Mouse (Mus musculus) liver, postnatal 0 days (tissue): ENCODE results near the gene Blvrb.

ENCODE experiments used
- CTCF ChIP-seq: sonication (generic); IDR thresholded peaks from 2 replicates; pipeline ENCODE4 v1.5.1; 2016; ENCODE audit warnings: antibody characterized with exemption, low read depth
- EP300 ChIP-seq: IDR thresholded peaks from 2 replicates; pipeline ENCODE4 v1.6.1; 2016; ENCODE audit warnings: antibody characterized with exemption, low read depth, mild to moderate bottlenecking

GRCm38 (mm10) chr7:27490543-27491329 is 43.0 kb downstream of the Blvrb start:
- TF ChIP-seq CTCF = peak; percentile 88
- TF ChIP-seq EP300 = 0 out of 2 replicates have a peak, but pooled peaks have one; percentile 21
